14 mouse cellular contexts compared by ENCODE assay signal in the genomic region with DNA sequence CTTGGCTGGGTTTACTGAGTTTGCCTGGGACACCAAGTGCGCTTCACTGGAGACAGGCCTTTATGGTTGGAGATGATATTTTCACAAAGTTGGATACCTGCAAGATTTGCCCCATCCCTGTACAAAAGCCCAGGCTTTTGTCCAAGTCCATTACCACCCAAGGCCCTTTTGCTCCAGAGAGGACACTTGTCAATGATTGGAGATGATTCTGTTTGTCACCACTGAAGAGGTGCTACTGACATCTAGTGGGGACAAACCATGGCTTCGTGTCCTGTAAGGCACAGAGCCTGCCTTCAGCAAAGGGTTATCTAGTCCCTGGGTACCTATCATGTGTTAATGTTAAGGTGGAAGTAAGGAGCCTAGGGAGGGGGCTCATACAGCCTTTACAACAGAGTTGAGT.
DNase-seq lines count a peak whose midpoint lies in the region; ATAC-seq and TF ChIP-seq lines count a peak whose summit lies in the region.
"Had no signal": no experiment of that assay in that cellular context is flagged by ENCODE, and none has a peak within 500 bp of the region (broad histone marks: within the 10 kb centered on the region; RNA-seq: fewer than 3 reads in every experiment).

No protein-coding gene starts in this region.

- no peak overlapping the region for H3K27ac ChIP-seq in forebrain, postnatal 0 days (ENCODE audit: low read depth, low read length)
- H3K27ac ChIP-seq in forebrain, embryonic 10.5 days: no peak overlapping the region
- H3K27ac ChIP-seq in liver, adult 2 months (replicated peaks; ENCODE audit: insufficient read depth, low read depth, low read length): no peak overlapping the region
- H3K27ac ChIP-seq in liver, embryonic 12.5 days: no peak overlapping the region
- H3K27ac ChIP-seq in intestine, embryonic 16.5 days (ENCODE audit: low read length): no peak overlapping the region
- no peak overlapping the region for H3K27ac ChIP-seq in gastrocnemius, adult 2 months
- H3K27ac ChIP-seq: embryonic facial prominence, embryonic 15.5 days; limb, embryonic 13.5 days had no signal

- DNase-seq in forebrain, postnatal 0 days: peak; percentile 20
- DNase-seq in forebrain, embryonic 10.5 days (ENCODE audit: extremely low spot score, low spot score): no peak
- DNase-seq in liver, adult 2 months (ENCODE audit: extremely low read depth, low read depth, low spot score): peak; percentile 9
- DNase-seq in brain, adult 2 months (ENCODE audit: low read depth, low spot score): peak; percentile 82
- DNase-seq in embryo, embryonic 10.5 days (ENCODE audit: low spot score): peak; percentile 6
- no peak for DNase-seq in gastrocnemius, adult 2 months
- DNase-seq: B cell, adult 2 months; kidney, adult 18-20 months; lung, postnatal 4 days had no signal

- H3K4me1 ChIP-seq in forebrain, postnatal 0 days (ENCODE audit: insufficient read depth): no peaks in the 10 kb centered on the region
- H3K4me1 ChIP-seq in forebrain, embryonic 10.5 days: no peaks in the 10 kb centered on the region
- no peaks in the 10 kb centered on the region for H3K4me1 ChIP-seq in liver, adult 2 months (ENCODE audit: control insufficient read depth, insufficient read depth, low read length)
- no peaks in the 10 kb centered on the region for H3K4me1 ChIP-seq in liver, embryonic 12.5 days
- H3K4me1 ChIP-seq in intestine, embryonic 16.5 days (ENCODE audit: control insufficient read depth, insufficient read depth, low read length): no peaks in the 10 kb centered on the region
- H3K4me1 ChIP-seq: embryonic facial prominence, embryonic 15.5 days had no signal

- intact Hi-C loops in gastrocnemius, adult 2 months (cut with DNase I): no loop called here

- no peaks in the 10 kb centered on the region for H3K27me3 ChIP-seq in forebrain, postnatal 0 days (ENCODE audit: insufficient read depth, low read length)
- no peaks in the 10 kb centered on the region for H3K27me3 ChIP-seq in forebrain, embryonic 10.5 days (ENCODE audit: poor library complexity, severe bottlenecking)
- H3K27me3 ChIP-seq in liver, adult 2 months (ENCODE audit: control insufficient read depth, insufficient read depth, low read length): no peaks in the 10 kb centered on the region; the same call in 1 of the 2 replicates
- H3K27me3 ChIP-seq in liver, embryonic 12.5 days (replicated peaks): no peaks in the 10 kb centered on the region
- H3K27me3 ChIP-seq in intestine, embryonic 16.5 days (replicated peaks; ENCODE audit: control insufficient read depth, insufficient read depth, low read length): no peaks in the 10 kb centered on the region
- H3K27me3 ChIP-seq: embryonic facial prominence, embryonic 15.5 days; limb, embryonic 13.5 days had no signal

- no peak overlapping the region for H3K9ac ChIP-seq in forebrain, postnatal 0 days
- no peak overlapping the region for H3K9ac ChIP-seq in liver, adult 2 months (ENCODE audit: low read depth, low read length)
- H3K9ac ChIP-seq in liver, embryonic 12.5 days: no peak overlapping the region
- H3K9ac ChIP-seq in intestine, embryonic 16.5 days (ENCODE audit: low read depth, low read length): no peak overlapping the region
- H3K9ac ChIP-seq: embryonic facial prominence, embryonic 15.5 days; limb, embryonic 13.5 days had no signal

- no peak overlapping the region for H3K4me2 ChIP-seq in forebrain, postnatal 0 days (ENCODE audit: low read depth)
- no peak overlapping the region for H3K4me2 ChIP-seq in liver, embryonic 12.5 days
- no peak overlapping the region for H3K4me2 ChIP-seq in intestine, embryonic 16.5 days (ENCODE audit: low read depth, low read length)
- H3K4me2 ChIP-seq: embryonic facial prominence, embryonic 15.5 days; limb, embryonic 13.5 days had no signal

- TF ChIP-seq CTCF in forebrain, postnatal 0 days (IDR thresholded peaks at IDR 0.05; ENCODE audit: low read depth): peak; percentile 56
- peak; percentile 44 for TF ChIP-seq CTCF in liver, adult 2 months (IDR thresholded peaks at IDR 0.05; ENCODE audit: low read depth, low read length)
- no peak for TF ChIP-seq CTCF in gastrocnemius, adult 2 months (IDR thresholded peaks at IDR 0.05)

- H3K79me2 ChIP-seq in liver, adult 2 months (ENCODE audit: control insufficient read depth, insufficient read depth, low read length): no peaks in the 10 kb centered on the region

- H3K9me3 ChIP-seq in forebrain, postnatal 0 days (ENCODE audit: low read length): no peaks in the 10 kb centered on the region
- H3K9me3 ChIP-seq in forebrain, embryonic 10.5 days: no peaks in the 10 kb centered on the region
- no peaks in the 10 kb centered on the region for H3K9me3 ChIP-seq in liver, embryonic 12.5 days (replicated peaks)
- no peaks in the 10 kb centered on the region for H3K9me3 ChIP-seq in intestine, embryonic 16.5 days (ENCODE audit: control insufficient read depth, low read length)
- H3K9me3 ChIP-seq: embryonic facial prominence, embryonic 15.5 days; limb, embryonic 13.5 days had no signal

- no peaks in the 10 kb centered on the region for H3K36me3 ChIP-seq in forebrain, postnatal 0 days (ENCODE audit: insufficient read depth)
- no peaks in the 10 kb centered on the region for H3K36me3 ChIP-seq in forebrain, embryonic 10.5 days (replicated peaks)
- H3K36me3 ChIP-seq in liver, adult 2 months (ENCODE audit: control insufficient read depth, insufficient read depth, low read length): no peaks in the 10 kb centered on the region
- no peaks in the 10 kb centered on the region for H3K36me3 ChIP-seq in liver, embryonic 12.5 days
- H3K36me3 ChIP-seq in intestine, embryonic 16.5 days (ENCODE audit: control insufficient read depth, insufficient read depth, low read length): no peaks in the 10 kb centered on the region
- H3K36me3 ChIP-seq: embryonic facial prominence, embryonic 15.5 days; limb, embryonic 13.5 days had no signal

- no peak for TF ChIP-seq POLR2A in liver, adult 2 months (IDR thresholded peaks at IDR 0.05; ENCODE audit: extremely low read depth, insufficient read depth, low read length)

- no peak overlapping the region for H3K4me3 ChIP-seq in forebrain, postnatal 0 days (ENCODE audit: low read depth, low read length)
- H3K4me3 ChIP-seq in forebrain, embryonic 10.5 days: no peak overlapping the region
- no peak overlapping the region for H3K4me3 ChIP-seq in liver, adult 2 months (ENCODE audit: insufficient read depth, low read depth, low read length)
- no peak overlapping the region for H3K4me3 ChIP-seq in liver, embryonic 12.5 days
- no peak overlapping the region for H3K4me3 ChIP-seq in intestine, embryonic 16.5 days (ENCODE audit: low read length)
- H3K4me3 ChIP-seq in gastrocnemius, adult 2 months: no peak overlapping the region
- H3K4me3 ChIP-seq: embryonic facial prominence, embryonic 15.5 days; limb, embryonic 13.5 days had no signal

- WGBS in forebrain, postnatal 0 days: 74% methylated on average over 2 of the region's 2 CpGs
- 65% methylated on average over 2 of the region's 2 CpGs for WGBS in forebrain, embryonic 10.5 days
- WGBS in liver, adult 2 months: 61% methylated on average over 2 of the region's 2 CpGs
- 49% methylated on average over 2 of the region's 2 CpGs for WGBS in liver, embryonic 12.5 days (ENCODE audit: insufficient replicate concordance)
- WGBS in intestine, embryonic 16.5 days: 63% methylated on average over 2 of the region's 2 CpGs

- ATAC-seq in forebrain, postnatal 0 days: no peak
- no peak for ATAC-seq in liver, embryonic 12.5 days
- ATAC-seq in intestine, embryonic 16.5 days: no peak
- ATAC-seq: forebrain, embryonic 16.5 days had no signal

Comparison
In these comparisons a context has a peak if more than half of its experiments do, and no peak if none do; other contexts are left out.
1. DNase-seq: peak in forebrain, postnatal 0 days (single experiment), liver, adult 2 months (single experiment), brain, adult 2 months (single experiment) and embryo, embryonic 10.5 days (single experiment); none in forebrain, embryonic 10.5 days (single experiment) and gastrocnemius, adult 2 months (single experiment).